Mouse (Mus musculus) small intestine, adult 2 months (tissue): ENCODE measurements around the gene En1. TPM values are rescaled to one million over a fixed set of nuclear protein-coding genes. Genes with fewer than 3 reads are reported as not detected.

Experiments
- H3K27ac ChIP-seq: fragments of 200-500 bp; 2 replicates; pipeline ENCODE4 v1.5.1; 2012; ENCODE audit warnings: low read depth, low read length, control low read depth, inconsistent platforms; ENCODE audit not compliant: insufficient read depth
- H3K27me3 ChIP-seq: fragments of 200-500 bp; 2 replicates; pipeline ENCODE4 v1.6.1; 2012; ENCODE audit warnings: mild to moderate bottlenecking, moderate library complexity, low read length, inconsistent platforms; ENCODE audit not compliant: control insufficient read depth, insufficient read depth
- H3K36me3 ChIP-seq: fragments of 200-500 bp; 2 replicates; pipeline ENCODE4 v1.6.1; 2012; ENCODE audit warnings: mild to moderate bottlenecking, low read length, control low read depth, inconsistent platforms; ENCODE audit not compliant: control insufficient read depth, insufficient read depth
- H3K4me1 ChIP-seq: fragments of 200-500 bp; 2 replicates; pipeline ENCODE4 v1.6.1; 2012; ENCODE audit warnings: low read length, inconsistent platforms, mixed read lengths; ENCODE audit not compliant: control insufficient read depth, insufficient read depth, insufficient read length
- H3K4me3 ChIP-seq: fragments of 200-500 bp; 2 replicates; pipeline ENCODE4 v1.5.1; 2012; ENCODE audit warnings: low read depth, mild to moderate bottlenecking, control low read depth, inconsistent platforms, low read length, moderate library complexity
- CTCF ChIP-seq: fragments of 200-500 bp; IDR thresholded peaks from 2 replicates; pipeline ENCODE4 v1.5.1; 2012; ENCODE audit warnings: low read depth, mild to moderate bottlenecking, control low read depth, inconsistent platforms, low read length, moderate library complexity, mixed read lengths; ENCODE audit not compliant: insufficient replicate concordance, insufficient read length; ENCODE audit errors: extremely low read depth
- POLR2A ChIP-seq: fragments of 200-500 bp; IDR thresholded peaks from 2 replicates; pipeline ENCODE4 v1.6.1; 2012; ENCODE audit warnings: low read depth, mild to moderate bottlenecking, control low read depth, inconsistent platforms, low read length, moderate library complexity
- WGBS: fragments of 180-500 bp; shearing (Covaris S2); methylation state at CpG from one replicate; pipeline ENCODE4 v1.1.7; 2018; 5-methylcytosine and 5-hydroxymethylcytosine counted together
- polyA plus RNA-seq: library from polyadenylated mRNA; depleted of rRNA; stranded (reverse); fragments of >200 nt; gene quantifications from 2 replicates; pipeline ENCODE4 v1.2.3, GENCODE M21; 2012; rRNA removed

En1 gene
- polyA plus RNA-seq, 1 experiment: not detected

- H3K4me3 ChIP-seq: no peak overlapping the region
- H3K27me3 ChIP-seq: no peaks in the 10 kb centered on the region; the same call in 1 of the 2 replicates
- no peaks in the 10 kb centered on the region for H3K4me1 ChIP-seq
- no peak overlapping the region for H3K27ac ChIP-seq
- 29% methylated on average over 10 of the region's 10 CpGs for WGBS
- no peaks in the 10 kb centered on the region for H3K36me3 ChIP-seq
- no peak for TF ChIP-seq POLR2A
- TF ChIP-seq CTCF: no peak
These were observed 41.2 kb downstream of the En1 start for GRCm38 (mm10) chr1:120643380-120643779.

GRCm38 (mm10) chr1:120643848-120644711 is 41.9 kb downstream of the En1 start:
- H3K27me3 ChIP-seq: no peaks in the 10 kb centered on the region; the same call in 1 of the 2 replicates
- H3K4me1 ChIP-seq: no peaks in the 10 kb centered on the region
- H3K4me3 ChIP-seq: no peak overlapping the region
- TF ChIP-seq CTCF: no peak
- no peak for TF ChIP-seq POLR2A
- WGBS: 23% methylated on average over 13 of the region's 13 CpGs
- no peak overlapping the region for H3K27ac ChIP-seq
- no peaks in the 10 kb centered on the region for H3K36me3 ChIP-seq

- H3K27me3 ChIP-seq: no peaks in the 10 kb centered on the region; the same call in 1 of the 2 replicates
- no peak for TF ChIP-seq POLR2A
- no peak for TF ChIP-seq CTCF
- 84% methylated on average over 1 of the region's 1 CpGs for WGBS
- H3K4me3 ChIP-seq: no peak overlapping the region
- H3K36me3 ChIP-seq: no peaks in the 10 kb centered on the region
- H3K27ac ChIP-seq: no peak overlapping the region
- H3K4me1 ChIP-seq: no peaks in the 10 kb centered on the region
These were observed 42.5 kb downstream of the En1 start for GRCm38 (mm10) chr1:120644755-120645154.

GRCm38 (mm10) chr1:120650068-120650467 is 47.9 kb downstream of the En1 start:
- Histone ChIP-seq H3K27me3 (no peaks in the 10 kb centered on the region), H3K27ac (no peak overlapping the region), H3K4me1 (no peaks in the 10 kb centered on the region), H3K36me3 (no peaks in the 10 kb centered on the region), H3K4me3 (no peak overlapping the region)
- 78% methylated on average over 8 of the region's 8 CpGs for WGBS
- TF ChIP-seq CTCF: no peak
- TF ChIP-seq POLR2A: no peak

GRCm38 (mm10) chr1:120651997-120652396 is 49.8 kb downstream of the En1 start:
- TF ChIP-seq CTCF (no peak), POLR2A (no peak)
- H3K27ac ChIP-seq: no peak overlapping the region
- H3K4me3 ChIP-seq: no peak overlapping the region
- 72% methylated on average over 5 of the region's 5 CpGs for WGBS
- no peaks in the 10 kb centered on the region for H3K36me3 ChIP-seq
- H3K27me3 ChIP-seq: no peaks in the 10 kb centered on the region
- no peaks in the 10 kb centered on the region for H3K4me1 ChIP-seq

- Histone ChIP-seq H3K27me3 (no peaks in the 10 kb centered on the region), H3K36me3 (no peaks in the 10 kb centered on the region), H3K4me1 (no peaks in the 10 kb centered on the region), H3K27ac (no peak overlapping the region), H3K4me3 (no peak overlapping the region)
- TF ChIP-seq CTCF (no peak), POLR2A (no peak)
- 26% methylated on average over 7 of the region's 7 CpGs for WGBS
These were observed 52.8 kb downstream of the En1 start for GRCm38 (mm10) chr1:120654950-120655396.

Other genes with a start within 250 kb of the En1 start
- 0.13 TPM in 1 of 2 replicates, not detected in the other for gene Marco, start 97.4 kb upstream of the En1 start, polyA plus RNA-seq